Mouse (Mus musculus) kidney, embryonic 15.5 days (tissue): ENCODE data around the gene Gm2564. TPM values are rescaled to one million over a fixed set of nuclear protein-coding genes. Genes with fewer than 3 reads are reported as not detected.
"Not testable (repeated sequence)": the region's sequence is repeated elsewhere in the genome, so short reads cannot be mapped to it uniquely, and the experiment has no call there.

Source experiments
- ATAC-seq: fragments of 200-750 bp; cut with Nextera tagmentation; replicated peaks from 2 replicates; pipeline ENCODE4 v1.8.0; 2017; ENCODE audit warnings: moderate TSS enrichment; ENCODE audit not compliant: low FRiP score
- H3K27ac ChIP-seq: fragments of 300-500 bp; sonication (generic); 2 replicates; pipeline ENCODE4 v1.5.1; 2015; ENCODE audit warnings: mild to moderate bottlenecking, inconsistent platforms
- H3K27me3 ChIP-seq: fragments of 300-500 bp; sonication (generic); 2 replicates; pipeline ENCODE4 v1.6.1; 2015; ENCODE audit warnings: inconsistent platforms
- H3K36me3 ChIP-seq: fragments of 300-500 bp; sonication (generic); 2 replicates; pipeline ENCODE4 v1.6.1; 2015; ENCODE audit warnings: inconsistent platforms
- H3K4me1 ChIP-seq: fragments of 300-500 bp; sonication (generic); 2 replicates; pipeline ENCODE4 v1.6.1; 2015; ENCODE audit warnings: inconsistent platforms
- H3K4me2 ChIP-seq: fragments of 300-500 bp; sonication (generic); 2 replicates; pipeline ENCODE4 v1.6.1; 2015; ENCODE audit warnings: moderate library complexity, mild to moderate bottlenecking, inconsistent platforms
- H3K4me3 ChIP-seq: fragments of 300-500 bp; sonication (generic); replicated peaks from 2 replicates; pipeline ENCODE4 v1.5.1; 2015; ENCODE audit warnings: mild to moderate bottlenecking, inconsistent platforms
- H3K9ac ChIP-seq: fragments of 300-500 bp; sonication (generic); 2 replicates; pipeline ENCODE4 v1.6.1; 2015; ENCODE audit warnings: mild to moderate bottlenecking, inconsistent platforms
- H3K9me3 ChIP-seq: fragments of 300-500 bp; sonication (generic); replicated peaks from 2 replicates; pipeline ENCODE4 v1.6.1; 2016; ENCODE audit warnings: inconsistent platforms
- WGBS: fragments of 180-500 bp; shearing (Covaris S2); methylation state at CpG from one replicate; pipeline ENCODE4 v1.1.7; 2015; ENCODE audit warnings: mixed read lengths; 5-methylcytosine and 5-hydroxymethylcytosine counted together
- polyA plus RNA-seq: library from polyadenylated mRNA; unstranded; fragments of >200 nt; fragmentation: Nextera tagmentation; extraction: Ambion mirVana; gene quantifications from 2 replicates; pipeline ENCODE4 v1.2.1, GENCODE M21; 2015

Gene Gm2564
- 0.31 TPM in 1 of 2 replicates, not detected in the other for polyA plus RNA-seq

GRCm38 (mm10) chr4:42629419-42629818 is at the start of gene Gm2564:
Gene Gm2564, plus strand, starts transcription at chr4:42629719.
- H3K4me2 ChIP-seq, ATAC-seq, H3K4me3 ChIP-seq, H3K36me3 ChIP-seq, H3K27ac ChIP-seq, H3K27me3 ChIP-seq, H3K4me1 ChIP-seq, H3K9ac ChIP-seq, H3K9me3 ChIP-seq: not testable (repeated sequence)
- no CpG with 5 or more reads among the region's 8 CpGs for WGBS

GRCm38 (mm10) chr4:42611895-42612294 is 17.6 kb upstream of the Gm2564 start, which contains the start of gene Gm10591:
Gene Gm10591, plus strand, starts transcription at chr4:42612195.
- not testable (repeated sequence) for H3K4me3 ChIP-seq, H3K27ac ChIP-seq, H3K4me1 ChIP-seq, ATAC-seq, H3K4me2 ChIP-seq, H3K27me3 ChIP-seq, H3K9ac ChIP-seq, H3K36me3 ChIP-seq, H3K9me3 ChIP-seq
- WGBS, result no CpG with 5 or more reads among the region's 5 CpGs

GRCm38 (mm10) chr4:42654951-42655350 is 25.4 kb downstream of the Gm2564 start, which contains the start of gene Ccl27b:
Gene Ccl27b, plus strand, starts transcription at chr4:42655251.
- not testable (repeated sequence) for H3K27ac ChIP-seq, H3K4me3 ChIP-seq, H3K4me2 ChIP-seq, H3K27me3 ChIP-seq, H3K9ac ChIP-seq, H3K36me3 ChIP-seq, H3K9me3 ChIP-seq, ATAC-seq, H3K4me1 ChIP-seq
- WGBS, result no CpG with 5 or more reads among the region's 9 CpGs

GRCm38 (mm10) chr4:42661793-42662192 is 32.3 kb downstream of the Gm2564 start, which contains the start of gene Il11ra2:
Gene Il11ra2, minus strand, starts transcription at chr4:42661893.
- H3K4me1 ChIP-seq, H3K4me3 ChIP-seq, H3K4me2 ChIP-seq, H3K9ac ChIP-seq, ATAC-seq, H3K27me3 ChIP-seq, H3K9me3 ChIP-seq, H3K27ac ChIP-seq, H3K36me3 ChIP-seq: not testable (repeated sequence)
- WGBS, result no CpG with 5 or more reads among the region's 3 CpGs

GRCm38 (mm10) chr4:42675415-42675814 is 45.9 kb downstream of the Gm2564 start:
- no CpG with 5 or more reads among the region's 4 CpGs for WGBS
- H3K4me2 ChIP-seq, H3K27me3 ChIP-seq, H3K9ac ChIP-seq, H3K4me1 ChIP-seq, H3K9me3 ChIP-seq, H3K36me3 ChIP-seq, ATAC-seq, H3K27ac ChIP-seq, H3K4me3 ChIP-seq: not testable (repeated sequence)

GRCm38 (mm10) chr4:42679365-42679764 is 49.8 kb downstream of the Gm2564 start:
- not testable (repeated sequence) for H3K27me3 ChIP-seq, H3K27ac ChIP-seq, H3K36me3 ChIP-seq, H3K9ac ChIP-seq, ATAC-seq, H3K4me2 ChIP-seq, H3K4me1 ChIP-seq, H3K9me3 ChIP-seq, H3K4me3 ChIP-seq
- WGBS, result no CpG with 5 or more reads among the region's 7 CpGs

- H3K27ac ChIP-seq, H3K4me3 ChIP-seq, H3K36me3 ChIP-seq, ATAC-seq, H3K4me2 ChIP-seq, H3K9ac ChIP-seq, H3K9me3 ChIP-seq, H3K27me3 ChIP-seq, H3K4me1 ChIP-seq: not testable (repeated sequence)
- WGBS, result no CpG with 5 or more reads among the region's 32 CpGs
These were observed 51.1 kb downstream of the Gm2564 start for GRCm38 (mm10) chr4:42680374-42681356.

Other genes with a start within 250 kb of the Gm2564 start
- gene Gm21586, start 190.3 kb upstream of the Gm2564 start, polyA plus RNA-seq, result not detected in 2 replicates
- gene Gm2163, start 163.0 kb upstream of the Gm2564 start, polyA plus RNA-seq, result 0.06 and 0.09 TPM in 2 replicates
- gene Fam205a2, start 101.5 kb upstream of the Gm2564 start, polyA plus RNA-seq, result not detected in 2 replicates
- 0.68 TPM in 1 of 2 replicates, not detected in the other for gene Gm10591, start 17.5 kb upstream of the Gm2564 start, polyA plus RNA-seq
- not detected in 2 replicates for gene Ccl27b, start 25.5 kb downstream of the Gm2564 start, polyA plus RNA-seq
- gene Il11ra2, start 32.2 kb downstream of the Gm2564 start, polyA plus RNA-seq, result 0.18 TPM in 1 of 2 replicates, not detected in the other
- not detected in 2 replicates for gene 4930578G10Rik, start 105.8 kb downstream of the Gm2564 start, polyA plus RNA-seq
- gene Ccl19, start 126.9 kb downstream of the Gm2564 start, polyA plus RNA-seq, result not detected in 2 replicates
- 54.9 and 67.0 TPM in 2 replicates for gene Ccl21a, start 144.3 kb downstream of the Gm2564 start, polyA plus RNA-seq
- not detected in 2 replicates for gene Fam205a1, start 224.2 kb downstream of the Gm2564 start, polyA plus RNA-seq
- 0.09 and 0.13 TPM in 2 replicates for gene Gm12394, start 227.1 kb downstream of the Gm2564 start, polyA plus RNA-seq
- gene Fam205c, start 244.5 kb downstream of the Gm2564 start, polyA plus RNA-seq, result 0.18 TPM in 1 of 2 replicates, not detected in the other